Mouse (Mus musculus): ENCODE results near the gene Dnah8.

The Dnah8 gene

DNA sequence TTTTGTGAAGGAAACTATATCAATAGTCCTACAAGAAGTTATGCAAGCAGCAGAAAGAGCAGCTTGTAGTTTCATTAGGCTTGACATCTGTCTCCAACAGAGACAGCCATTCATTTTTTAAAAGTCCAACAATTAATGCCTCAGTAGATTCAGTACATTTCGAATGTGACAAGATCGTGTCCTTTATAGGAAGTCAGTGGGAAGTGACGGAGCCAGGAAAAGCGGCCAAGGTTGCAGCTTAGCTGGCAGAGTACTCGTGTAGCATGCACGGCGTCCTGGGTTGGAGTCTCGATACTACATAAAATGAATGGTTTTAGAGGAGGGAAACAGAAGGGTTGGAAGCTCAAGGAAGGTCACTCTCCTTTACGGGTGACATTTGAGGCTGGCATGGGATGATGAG is 242.8 kb downstream of the Dnah8 start:
- DNase-seq (ENCODE audit: extremely low spot score, low spot score) = no peak

GRCm38 (mm10) chr17:30871040-30871439 is 246.9 kb downstream of the Dnah8 start:
- DNase-seq (ENCODE audit: extremely low spot score, low spot score) = no peak

- DNase-seq (ENCODE audit: extremely low spot score, low spot score) = no peak
Measured at GRCm38 (mm10) chr17:30874276-30874675, 250.1 kb downstream of the Dnah8 start.

GRCm38 (mm10) chr17:30877456-30877855 is 253.3 kb downstream of the Dnah8 start:
- no peak for DNase-seq (ENCODE audit: extremely low spot score, low spot score)

DNA sequence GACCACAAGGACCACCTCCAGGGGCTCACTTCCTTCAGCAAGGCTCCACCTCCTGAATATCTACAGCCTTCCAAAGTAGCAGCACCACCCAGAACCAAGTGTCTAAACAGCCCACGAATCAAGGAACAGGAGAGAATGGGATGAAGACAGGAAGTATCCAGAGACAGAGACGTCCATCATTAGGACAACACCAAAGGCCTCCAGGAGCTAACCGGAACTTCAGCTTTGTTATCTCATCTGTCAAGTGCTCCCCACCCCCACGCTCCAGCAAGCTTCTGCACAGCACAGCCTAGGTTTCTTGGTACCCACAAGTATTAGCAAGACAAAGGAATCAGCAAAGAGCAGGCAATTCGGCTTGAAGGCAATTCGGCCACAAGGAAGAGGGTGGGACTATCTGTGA is 254.5 kb downstream of the Dnah8 start:
- DNase-seq (ENCODE audit: extremely low spot score, low spot score) = no peak

DNA sequence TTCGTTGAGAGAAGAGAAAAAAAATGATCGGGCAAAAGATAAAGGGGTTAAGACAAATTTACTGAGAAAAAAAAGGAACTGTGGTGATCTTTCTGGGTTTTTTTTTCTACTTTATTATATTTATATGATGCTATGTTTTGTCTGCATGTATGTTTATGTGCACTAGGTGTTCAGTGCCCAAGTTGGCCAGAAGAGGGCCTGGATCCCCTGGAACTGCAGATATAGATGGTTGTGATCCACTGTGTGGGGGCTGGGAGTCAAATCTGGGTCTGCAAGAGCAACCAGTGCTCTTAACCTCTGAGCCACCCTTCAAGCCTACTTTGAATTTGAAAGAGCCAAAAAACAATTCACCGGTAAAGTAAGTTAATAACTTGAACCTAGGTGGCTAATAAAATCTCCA is 256.2 kb downstream of the Dnah8 start:
- DNase-seq (ENCODE audit: extremely low spot score, low spot score) = no peak

GRCm38 (mm10) chr17:30881001-30881400 is 256.8 kb downstream of the Dnah8 start:
- DNase-seq (ENCODE audit: extremely low spot score, low spot score) = no peak

- no peak for DNase-seq (ENCODE audit: extremely low spot score, low spot score)
Measured at GRCm38 (mm10) chr17:30882206-30882605, 258.1 kb downstream of the Dnah8 start.

- no peak for DNase-seq (ENCODE audit: extremely low spot score, low spot score)
Measured at GRCm38 (mm10) chr17:30883534-30883933, 259.4 kb downstream of the Dnah8 start.

- DNase-seq (ENCODE audit: extremely low spot score, low spot score) = peak; percentile 30
Measured at GRCm38 (mm10) chr17:30892086-30892485, 267.9 kb downstream of the Dnah8 start.

DNA sequence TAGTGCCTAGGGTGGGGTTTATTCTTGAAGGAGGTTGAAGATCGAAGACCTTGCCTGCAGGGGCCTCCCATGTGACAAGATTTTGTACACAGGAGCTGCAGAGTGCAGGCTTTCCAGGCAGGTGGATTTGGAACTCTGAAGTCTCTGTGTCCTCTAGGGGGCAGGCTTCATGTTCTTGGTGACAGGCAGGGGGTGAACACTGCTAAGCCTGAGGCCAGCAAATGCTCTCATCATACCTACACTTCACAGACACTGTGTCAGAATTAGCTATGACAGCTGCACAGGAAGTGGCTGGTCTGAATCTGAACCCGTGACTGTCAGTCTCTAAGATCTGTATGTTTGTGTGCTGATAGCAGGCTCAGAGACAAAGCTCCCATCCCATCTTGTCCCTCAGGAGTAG is 268.6 kb downstream of the Dnah8 start:
- no peak for DNase-seq (ENCODE audit: extremely low spot score, low spot score)

- no peak for DNase-seq (ENCODE audit: extremely low spot score, low spot score)
Measured at GRCm38 (mm10) chr17:30897075-30897474, 272.9 kb downstream of the Dnah8 start.

DNA sequence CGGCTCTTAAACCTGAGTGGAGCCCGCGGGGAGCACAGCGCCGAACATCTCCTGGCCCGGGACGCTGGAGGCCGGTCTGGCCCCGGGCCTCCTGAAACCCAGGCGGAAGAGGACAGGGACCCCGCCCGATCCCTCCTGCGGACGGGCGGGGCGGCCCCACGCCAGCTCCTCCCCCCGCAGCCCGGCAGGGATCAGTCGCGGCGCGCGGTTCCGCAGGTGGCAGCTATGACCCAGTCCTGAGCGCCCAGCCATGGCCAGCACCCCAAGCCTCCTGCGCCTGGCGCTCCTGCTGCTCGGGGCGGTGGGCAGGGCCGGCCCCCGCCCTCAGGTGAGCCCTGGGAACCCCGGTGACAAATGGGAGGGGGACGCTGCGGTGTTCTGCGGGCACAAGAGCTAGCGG is 277.5 kb downstream of the Dnah8 start, which contains the start of gene Glp1r:
Gene Glp1r (plus strand): TSS at position 191 of the 400 bp plus-strand sequence.
- DNase-seq (ENCODE audit: extremely low spot score, low spot score) = peak; percentile 32

DNA sequence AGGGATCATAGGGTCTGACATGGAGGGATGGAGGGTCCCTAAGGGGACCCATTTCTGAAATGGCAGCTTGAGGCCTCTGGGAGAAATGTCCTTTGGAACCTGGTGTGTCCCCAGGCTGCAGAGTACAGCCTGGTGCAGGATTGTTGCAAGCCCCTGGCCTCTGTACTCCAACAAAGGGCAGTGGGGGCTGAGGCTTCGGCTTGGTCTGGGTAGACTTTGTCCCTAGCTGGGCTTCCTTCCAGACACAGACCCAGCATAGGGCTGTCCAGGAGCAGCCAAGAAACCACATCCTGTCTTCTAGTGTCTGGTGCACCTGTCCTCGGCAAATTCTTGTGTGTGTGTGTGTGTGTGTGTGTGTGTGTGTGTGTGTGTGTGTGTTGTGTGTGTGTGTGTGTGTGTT is 279.9 kb downstream of the Dnah8 start:
- no peak for DNase-seq (ENCODE audit: extremely low spot score, low spot score)

- no peak for DNase-seq (ENCODE audit: extremely low spot score, low spot score)
Measured at GRCm38 (mm10) chr17:30907577-30907976, 283.4 kb downstream of the Dnah8 start.

- no peak for DNase-seq (ENCODE audit: extremely low spot score, low spot score)
Measured at GRCm38 (mm10) chr17:30910866-30911731, 286.9 kb downstream of the Dnah8 start.

- no peak for DNase-seq (ENCODE audit: extremely low spot score, low spot score)
Measured at GRCm38 (mm10) chr17:30911732-30912088, 287.6 kb downstream of the Dnah8 start.

- no peak for DNase-seq (ENCODE audit: extremely low spot score, low spot score)
Measured at GRCm38 (mm10) chr17:30912536-30912935, 288.4 kb downstream of the Dnah8 start.

- no peak for DNase-seq (ENCODE audit: extremely low spot score, low spot score)
Measured at GRCm38 (mm10) chr17:30914264-30914663, 290.1 kb downstream of the Dnah8 start.

GRCm38 (mm10) chr17:30923566-30923965 is 299.4 kb downstream of the Dnah8 start:
- no peak for DNase-seq (ENCODE audit: extremely low spot score, low spot score)
